Mouse (Mus musculus): ENCODE measurements around the gene Mrpl17. TPM values are rescaled to one million over a fixed set of nuclear protein-coding genes. Genes with fewer than 3 reads are reported as not detected.

Mrpl17 gene
- polyA plus RNA-seq, 1 experiment from 2014 or later, result 274 TPM

- Histone ChIP-seq H3K36me3 (ENCODE audit: control insufficient read depth, insufficient read depth, low read length) (no peaks in the 10 kb centered on the region; the same call in 1 of the 2 replicates), H3K4me2 (ENCODE audit: low read depth, low read length, severe bottlenecking) (no peak overlapping the region), H3K27me3 (ENCODE audit: control insufficient read depth, insufficient read depth, low read length) (no peaks in the 10 kb centered on the region), H3K27ac (ENCODE audit: low read depth, low read length) (no peak overlapping the region), H3K4me3 (ENCODE audit: low read depth, low read length) (no peak overlapping the region), H3K9ac (ENCODE audit: low read length) (no peak overlapping the region), H3K4me1 (replicated peaks; ENCODE audit: control insufficient read depth, insufficient read depth, low read length) (peaks cover 2% of the 10 kb centered on the region; the same call in 1 of the 2 replicates), H3K9me3 (ENCODE audit: control insufficient read depth, low read length) (no peaks in the 10 kb centered on the region)
- ATAC-seq (replicated peaks; ENCODE audit: low FRiP score) (peak; percentile 11; the same call in 1 of the 2 replicates), DNase-seq (ENCODE audit: low spot score) (peak; percentile 66)
- 59% methylated on average over 13 of the region's 13 CpGs for WGBS
Observed at GRCm38 (mm10) chr7:105777797-105778552, 32.9 kb downstream of the Mrpl17 start.

- no peaks in the 10 kb centered on the region for H3K9me3 ChIP-seq (ENCODE audit: control insufficient read depth, low read length)
- no peak overlapping the region for H3K4me3 ChIP-seq (ENCODE audit: low read depth, low read length)
- no peak overlapping the region for H3K27ac ChIP-seq (ENCODE audit: low read depth, low read length)
- peaks cover 4% of the 10 kb centered on the region for H3K36me3 ChIP-seq (ENCODE audit: control insufficient read depth, insufficient read depth, low read length)
- no peak overlapping the region for H3K4me2 ChIP-seq (ENCODE audit: low read depth, low read length, severe bottlenecking)
- 91% methylated on average over 1 of the region's 1 CpGs for WGBS
- no peak overlapping the region for H3K9ac ChIP-seq (ENCODE audit: low read length)
- DNase-seq (ENCODE audit: low spot score) (no peak), ATAC-seq (replicated peaks; ENCODE audit: low FRiP score) (no peak)
- 0 out of 2 replicates have a peak, but pooled peaks cover 2% of the 10 kb centered on the region for H3K4me1 ChIP-seq (replicated peaks; ENCODE audit: control insufficient read depth, insufficient read depth, low read length)
- H3K27me3 ChIP-seq (ENCODE audit: control insufficient read depth, insufficient read depth, low read length), result no peaks in the 10 kb centered on the region
Observed at GRCm38 (mm10) chr7:105777316-105777715, 33.6 kb downstream of the Mrpl17 start.

- Histone ChIP-seq H3K9me3 (ENCODE audit: control insufficient read depth, low read length) (no peaks in the 10 kb centered on the region), H3K27ac (ENCODE audit: low read depth, low read length) (no peak overlapping the region), H3K36me3 (ENCODE audit: control insufficient read depth, insufficient read depth, low read length) (peaks cover 7% of the 10 kb centered on the region), H3K27me3 (ENCODE audit: control insufficient read depth, insufficient read depth, low read length) (no peaks in the 10 kb centered on the region), H3K4me1 (replicated peaks; ENCODE audit: control insufficient read depth, insufficient read depth, low read length) (0 out of 2 replicates have a peak, but pooled peaks cover 2% of the 10 kb centered on the region), H3K4me2 (ENCODE audit: low read depth, low read length, severe bottlenecking) (no peak overlapping the region), H3K9ac (ENCODE audit: low read length) (no peak overlapping the region), H3K4me3 (ENCODE audit: low read depth, low read length) (no peak overlapping the region)
- WGBS, result 86% methylated on average over 2 of the region's 2 CpGs
- DNase-seq (ENCODE audit: low spot score), result no peak
- no peak for ATAC-seq (replicated peaks; ENCODE audit: low FRiP score)
Observed at GRCm38 (mm10) chr7:105776026-105776425, 34.9 kb downstream of the Mrpl17 start.

GRCm38 (mm10) chr7:105774661-105775060, 36.2 kb downstream of the Mrpl17 start:
- H3K4me3 ChIP-seq (ENCODE audit: low read depth, low read length), result no peak overlapping the region
- no peak for DNase-seq (ENCODE audit: low spot score)
- H3K4me1 ChIP-seq (replicated peaks; ENCODE audit: control insufficient read depth, insufficient read depth, low read length), result 0 out of 2 replicates have a peak, but pooled peaks cover 2% of the 10 kb centered on the region
- peaks cover 7% of the 10 kb centered on the region for H3K36me3 ChIP-seq (ENCODE audit: control insufficient read depth, insufficient read depth, low read length)
- no peaks in the 10 kb centered on the region for H3K27me3 ChIP-seq (ENCODE audit: control insufficient read depth, insufficient read depth, low read length)
- 34% methylated on average over 6 of the region's 8 CpGs for WGBS
- peak; percentile 55 for ATAC-seq (replicated peaks; ENCODE audit: low FRiP score)
- H3K9ac ChIP-seq (ENCODE audit: low read length), result no peak overlapping the region; the same call in 1 of the 2 replicates
- H3K4me2 ChIP-seq (ENCODE audit: low read depth, low read length, severe bottlenecking), result no peak overlapping the region
- no peak overlapping the region for H3K27ac ChIP-seq (ENCODE audit: low read depth, low read length)
- no peaks in the 10 kb centered on the region for H3K9me3 ChIP-seq (ENCODE audit: control insufficient read depth, low read length)

- ATAC-seq (replicated peaks; ENCODE audit: low FRiP score) (no peak), DNase-seq (ENCODE audit: low spot score) (no peak)
- Histone ChIP-seq H3K27ac (ENCODE audit: low read depth, low read length) (no peak overlapping the region), H3K4me3 (ENCODE audit: low read depth, low read length) (no peak overlapping the region), H3K36me3 (ENCODE audit: control insufficient read depth, insufficient read depth, low read length) (peaks cover 7% of the 10 kb centered on the region), H3K4me1 (replicated peaks; ENCODE audit: control insufficient read depth, insufficient read depth, low read length) (peaks cover 4% of the 10 kb centered on the region; the same call in 1 of the 2 replicates), H3K27me3 (ENCODE audit: control insufficient read depth, insufficient read depth, low read length) (no peaks in the 10 kb centered on the region), H3K9me3 (ENCODE audit: control insufficient read depth, low read length) (no peaks in the 10 kb centered on the region), H3K4me2 (ENCODE audit: low read depth, low read length, severe bottlenecking) (no peak overlapping the region), H3K9ac (ENCODE audit: low read length) (no peak overlapping the region)
- 86% methylated on average over 5 of the region's 5 CpGs for WGBS
Observed at GRCm38 (mm10) chr7:105773041-105773440, 37.9 kb downstream of the Mrpl17 start.

GRCm38 (mm10) chr7:105772331-105772730, 38.6 kb downstream of the Mrpl17 start:
- Histone ChIP-seq H3K4me2 (ENCODE audit: low read depth, low read length, severe bottlenecking) (no peak overlapping the region), H3K27ac (ENCODE audit: low read depth, low read length) (no peak overlapping the region), H3K27me3 (ENCODE audit: control insufficient read depth, insufficient read depth, low read length) (no peaks in the 10 kb centered on the region), H3K4me1 (replicated peaks; ENCODE audit: control insufficient read depth, insufficient read depth, low read length) (peaks cover 4% of the 10 kb centered on the region; the same call in 1 of the 2 replicates), H3K4me3 (ENCODE audit: low read depth, low read length) (no peak overlapping the region), H3K36me3 (ENCODE audit: control insufficient read depth, insufficient read depth, low read length) (peaks cover 7% of the 10 kb centered on the region), H3K9me3 (ENCODE audit: control insufficient read depth, low read length) (no peaks in the 10 kb centered on the region), H3K9ac (ENCODE audit: low read length) (no peak overlapping the region)
- DNase-seq (ENCODE audit: low spot score), result no peak
- 95% methylated on average over 15 of the region's 15 CpGs for WGBS
- no peak for ATAC-seq (replicated peaks; ENCODE audit: low FRiP score)

- H3K4me1 ChIP-seq (replicated peaks; ENCODE audit: control insufficient read depth, insufficient read depth, low read length), result peaks cover 4% of the 10 kb centered on the region; the same call in 1 of the 2 replicates
- H3K4me3 ChIP-seq (ENCODE audit: low read depth, low read length), result no peak overlapping the region
- no peak for ATAC-seq (replicated peaks; ENCODE audit: low FRiP score)
- no peak overlapping the region for H3K9ac ChIP-seq (ENCODE audit: low read length)
- H3K36me3 ChIP-seq (ENCODE audit: control insufficient read depth, insufficient read depth, low read length), result peaks cover 10% of the 10 kb centered on the region
- DNase-seq (ENCODE audit: low spot score), result no peak
- H3K27ac ChIP-seq (ENCODE audit: low read depth, low read length), result no peak overlapping the region
- 94% methylated on average over 3 of the region's 3 CpGs for WGBS
- no peak overlapping the region for H3K4me2 ChIP-seq (ENCODE audit: low read depth, low read length, severe bottlenecking)
- H3K27me3 ChIP-seq (ENCODE audit: control insufficient read depth, insufficient read depth, low read length), result no peaks in the 10 kb centered on the region
- no peaks in the 10 kb centered on the region for H3K9me3 ChIP-seq (ENCODE audit: control insufficient read depth, low read length)
Observed at GRCm38 (mm10) chr7:105769959-105770358, 40.9 kb downstream of the Mrpl17 start.

- Histone ChIP-seq H3K27me3 (ENCODE audit: control insufficient read depth, insufficient read depth, low read length) (peaks cover 16% of the 10 kb centered on the region), H3K9me3 (ENCODE audit: control insufficient read depth, low read length) (no peaks in the 10 kb centered on the region), H3K9ac (ENCODE audit: low read length) (no peak overlapping the region), H3K36me3 (ENCODE audit: control insufficient read depth, insufficient read depth, low read length) (peaks cover 14% of the 10 kb centered on the region), H3K4me2 (ENCODE audit: low read depth, low read length, severe bottlenecking) (no peak overlapping the region), H3K4me3 (ENCODE audit: low read depth, low read length) (no peak overlapping the region), H3K4me1 (replicated peaks; ENCODE audit: control insufficient read depth, insufficient read depth, low read length) (peaks cover 2% of the 10 kb centered on the region; the same call in 1 of the 2 replicates), H3K27ac (ENCODE audit: low read depth, low read length) (0 out of 2 replicates have a peak overlapping the region, but pooled peaks have one; percentile 6)
- no peak for DNase-seq (ENCODE audit: low spot score)
- 26% methylated on average over 6 of the region's 6 CpGs for WGBS
- no peak for ATAC-seq (replicated peaks; ENCODE audit: low FRiP score)
Observed at GRCm38 (mm10) chr7:105767729-105768165, 43.2 kb downstream of the Mrpl17 start.

Measured in forebrain, embryonic 11.5 days (tissue).